ENCODE assay signal across 10 mouse cellular contexts in genomic region chr13:112754871-112755270, GRCm38 (mm10). TPM values are rescaled to one million over a fixed set of nuclear protein-coding genes. Genes with fewer than 3 reads are reported as not detected.
A peak's percentile ranks its signal among the peaks of the same experiment; 100 is the strongest.
DNase-seq lines count a peak whose midpoint lies in the region; ATAC-seq lines count a peak whose summit lies in the region.
"Had no signal": no experiment of that assay in that cellular context is flagged by ENCODE, and none has a peak within 500 bp of the region (broad histone marks: within the 10 kb centered on the region; RNA-seq: fewer than 3 reads in every experiment).

No protein-coding gene starts in this region.

- H3K36me3 ChIP-seq in kidney, embryonic 16.5 days (ENCODE audit: insufficient read depth, low read length): no peaks in the 10 kb centered on the region
- H3K36me3 ChIP-seq in kidney, embryonic 14.5 days (ENCODE audit: control insufficient read depth, insufficient read depth, low read length): no peaks in the 10 kb centered on the region
- H3K36me3 ChIP-seq in embryonic facial prominence, embryonic 13.5 days: no peaks in the 10 kb centered on the region
- H3K36me3 ChIP-seq in neural tube, embryonic 12.5 days: no peaks in the 10 kb centered on the region
- H3K36me3 ChIP-seq: midbrain, embryonic 10.5 days had no signal

- 0 out of 2 replicates have a peak overlapping the region, but pooled peaks have one; percentile 15 for H3K27ac ChIP-seq in kidney, embryonic 16.5 days (ENCODE audit: low read length)
- no peak overlapping the region for H3K27ac ChIP-seq in kidney, embryonic 14.5 days (ENCODE audit: low read depth, low read length)
- H3K27ac ChIP-seq in embryonic facial prominence, embryonic 13.5 days: peak overlapping the region; percentile 52; the same call in 1 of the 2 replicates
- H3K27ac ChIP-seq in neural tube, embryonic 12.5 days: no peak overlapping the region
- H3K27ac ChIP-seq: forebrain, embryonic 13.5 days had no signal

- H3K4me3 ChIP-seq in kidney, embryonic 16.5 days (ENCODE audit: low read length): no peak overlapping the region
- H3K4me3 ChIP-seq in kidney, embryonic 14.5 days (ENCODE audit: low read length): no peak overlapping the region
- no peak overlapping the region for H3K4me3 ChIP-seq in embryonic facial prominence, embryonic 13.5 days
- no peak overlapping the region for H3K4me3 ChIP-seq in neural tube, embryonic 12.5 days
- H3K4me3 ChIP-seq: forebrain, embryonic 13.5 days; midbrain, embryonic 10.5 days had no signal

- peaks cover 26% of the 10 kb centered on the region for H3K4me1 ChIP-seq in kidney, embryonic 16.5 days (ENCODE audit: insufficient read depth, low read length)
- H3K4me1 ChIP-seq in kidney, embryonic 14.5 days (ENCODE audit: control insufficient read depth, insufficient read depth, low read length): peaks cover 11% of the 10 kb centered on the region
- peaks cover 50% of the 10 kb centered on the region for H3K4me1 ChIP-seq in embryonic facial prominence, embryonic 13.5 days
- H3K4me1 ChIP-seq in neural tube, embryonic 12.5 days: peaks cover 17% of the 10 kb centered on the region

- DNase-seq in adrenal gland, adult 2 months: peak; percentile 81
- no peak for DNase-seq in adrenal gland, postnatal 10 days
- no peak for DNase-seq in right cerebral cortex, postnatal 36 days (ENCODE audit: low spot score in 2 of 2)
- DNase-seq in layer of hippocampus, adult 9-10 months (ENCODE audit: low spot score): no peak

- ATAC-seq in kidney, embryonic 16.5 days (ENCODE audit: low FRiP score, low TSS enrichment): no peak
- ATAC-seq in kidney, embryonic 14.5 days (ENCODE audit: low FRiP score, low TSS enrichment): no peak
- ATAC-seq in embryonic facial prominence, embryonic 13.5 days (ENCODE audit: insufficient number of reproducible peaks, insufficient read depth, low FRiP score, low TSS enrichment, low read depth): no peak
- ATAC-seq in neural tube, embryonic 12.5 days (ENCODE audit: low FRiP score, low read depth): 0 out of 2 replicates have a peak, but pooled peaks have one; percentile 41
- ATAC-seq: forebrain, embryonic 13.5 days had no signal

- WGBS in kidney, embryonic 16.5 days: 61% methylated on average over 4 of the region's 4 CpGs
- 63% methylated on average over 4 of the region's 4 CpGs for whole genome bisulfite sequencing in kidney, embryonic 14.5 days
- 28% methylated on average over 4 of the region's 4 CpGs for WGBS in embryonic facial prominence, embryonic 13.5 days
- 56% methylated on average over 4 of the region's 4 CpGs for WGBS in neural tube, embryonic 12.5 days

- H3K9me3 ChIP-seq in kidney, embryonic 16.5 days (ENCODE audit: low read length): no peaks in the 10 kb centered on the region
- no peaks in the 10 kb centered on the region for H3K9me3 ChIP-seq in kidney, embryonic 14.5 days (ENCODE audit: control insufficient read depth, low read length)
- H3K9me3 ChIP-seq in embryonic facial prominence, embryonic 13.5 days: no peaks in the 10 kb centered on the region
- H3K9me3 ChIP-seq in neural tube, embryonic 12.5 days: no peaks in the 10 kb centered on the region
- H3K9me3 ChIP-seq: forebrain, embryonic 13.5 days; midbrain, embryonic 10.5 days had no signal

- H3K9ac ChIP-seq in kidney, embryonic 16.5 days (replicated peaks; ENCODE audit: low read length): no peak overlapping the region
- no peak overlapping the region for H3K9ac ChIP-seq in kidney, embryonic 14.5 days (ENCODE audit: low read depth, low read length)
- no peak overlapping the region for H3K9ac ChIP-seq in embryonic facial prominence, embryonic 13.5 days
- no peak overlapping the region for H3K9ac ChIP-seq in neural tube, embryonic 12.5 days
- H3K9ac ChIP-seq: forebrain, embryonic 13.5 days had no signal

- no peak overlapping the region for H3K4me2 ChIP-seq in kidney, embryonic 16.5 days (replicated peaks; ENCODE audit: low read depth, low read length)
- no peak overlapping the region for H3K4me2 ChIP-seq in kidney, embryonic 14.5 days (replicated peaks; ENCODE audit: low read depth, low read length)
- no peak overlapping the region for H3K4me2 ChIP-seq in embryonic facial prominence, embryonic 13.5 days
- no peak overlapping the region for H3K4me2 ChIP-seq in neural tube, embryonic 12.5 days (replicated peaks)
- H3K4me2 ChIP-seq: forebrain, embryonic 13.5 days had no signal

- H3K27me3 ChIP-seq in kidney, embryonic 16.5 days (ENCODE audit: insufficient read depth, low read length): no peaks in the 10 kb centered on the region
- H3K27me3 ChIP-seq in kidney, embryonic 14.5 days (ENCODE audit: control insufficient read depth, insufficient read depth, low read length): no peaks in the 10 kb centered on the region
- H3K27me3 ChIP-seq in embryonic facial prominence, embryonic 13.5 days: no peaks in the 10 kb centered on the region
- no peaks in the 10 kb centered on the region for H3K27me3 ChIP-seq in neural tube, embryonic 12.5 days (replicated peaks)
- H3K27me3 ChIP-seq: forebrain, embryonic 13.5 days had no signal

RNA-seq across cellular contexts. Expression of gene Plpp1, which starts 45.7 kb away (rescaled TPM):
- 100 to 1,000 TPM; 214 to 281 TPM for total RNA-seq in adrenal gland, adult 2 months (2021)
- 213 and 226 TPM in 2 replicates for polyA plus RNA-seq in adrenal gland, adult 2 months (2012; rRNA removed)
- total RNA-seq in adrenal gland, postnatal 10 days (2021): 100 to 1,000 TPM; 137 to 155 TPM
- 103 and 120 TPM in 2 replicates for polyA plus RNA-seq in kidney, embryonic 16.5 days (2015; fragmentation: Nextera tagmentation; extraction: Ambion mirVana)
- polyA plus RNA-seq in kidney, embryonic 14.5 days (2014; fragmentation: Nextera tagmentation; extraction: Ambion mirVana): 61.9 and 63.6 TPM in 2 replicates
- 46.9 and 51.8 TPM in 2 replicates for polyA plus RNA-seq in embryonic facial prominence, embryonic 13.5 days (2015; fragmentation: Nextera tagmentation; extraction: Ambion mirVana)
- 27.4 and 29.6 TPM in 2 replicates for polyA plus RNA-seq in neural tube, embryonic 12.5 days (2016; fragmentation: Nextera tagmentation; extraction: Ambion mirVana)

Comparison
In these comparisons a context has a peak if more than half of its experiments do, and no peak if none do; other contexts are left out.
1. H3K27ac ChIP-seq: peak in kidney, embryonic 16.5 days (single experiment) and embryonic facial prominence, embryonic 13.5 days (single experiment); none in kidney, embryonic 14.5 days (single experiment) and neural tube, embryonic 12.5 days (single experiment).